Mouse (Mus musculus) R1 (cell line): ENCODE results near the gene Aim2.

Experiments
- DNase-seq: peaks from one replicate; pipeline ENCODE4 v3.0.0-alpha.2; 2018; ENCODE audit warnings: low read depth, low spot score

Aim2 gene

GRCm38 (mm10) chr1:173345112-173345511 lies 5.6 kb upstream of the Aim2 start:
- no peak for DNase-seq

GRCm38 (mm10) chr1:173348527-173348926 lies 2.2 kb upstream of the Aim2 start:
- peak; percentile 89 for DNase-seq

DNA sequence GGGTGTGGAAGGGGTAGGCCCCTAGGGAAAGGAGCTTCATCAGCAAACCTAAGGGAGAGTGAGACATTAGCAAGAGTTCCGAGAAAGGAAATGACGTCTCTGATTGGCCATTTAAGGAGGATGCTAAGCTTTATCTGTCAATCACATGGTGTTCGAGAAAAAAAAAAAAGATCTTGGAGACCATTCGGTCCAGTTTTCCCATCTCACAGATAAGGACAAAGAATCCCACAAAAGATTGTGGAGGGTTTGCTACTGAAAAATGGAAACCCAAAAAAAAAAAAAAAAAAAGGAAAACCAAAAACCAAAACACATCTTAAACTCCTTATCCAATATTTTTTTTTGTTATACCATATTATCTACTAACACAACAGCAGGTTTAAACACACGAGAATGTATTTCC lies 1.5 kb upstream of the Aim2 start:
- peak; percentile 29 for DNase-seq

GRCm38 (mm10) chr1:173349946-173350345 lies 733 bp upstream of the Aim2 start:
- peak; percentile 83 for DNase-seq

GRCm38 (mm10) chr1:173355107-173355846 lies 4.6 kb downstream of the Aim2 start:
- no peak for DNase-seq

- DNase-seq: no peak
These were observed 6.0 kb downstream of the Aim2 start for GRCm38 (mm10) chr1:173356699-173357098.

DNA sequence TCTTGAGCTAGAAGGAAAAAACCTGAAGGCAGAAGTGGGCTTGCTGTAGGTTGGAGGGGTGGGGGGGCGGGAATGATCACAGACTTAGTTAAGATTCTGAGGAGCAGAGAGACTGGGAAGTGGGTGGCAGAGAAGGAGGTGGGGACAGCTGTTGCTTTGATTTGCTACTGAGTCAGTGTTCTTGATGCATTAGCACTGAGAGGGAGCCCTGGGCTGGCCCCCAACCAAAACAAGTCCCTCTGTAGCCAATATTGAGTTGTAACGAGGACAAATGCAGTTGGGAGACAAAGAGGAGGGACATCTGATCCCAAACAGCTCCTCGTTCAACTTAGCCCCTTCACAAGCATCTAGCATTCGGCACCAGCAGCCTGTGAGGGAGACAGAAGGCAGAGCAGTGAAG lies 7.1 kb downstream of the Aim2 start:
- no peak for DNase-seq

DNA sequence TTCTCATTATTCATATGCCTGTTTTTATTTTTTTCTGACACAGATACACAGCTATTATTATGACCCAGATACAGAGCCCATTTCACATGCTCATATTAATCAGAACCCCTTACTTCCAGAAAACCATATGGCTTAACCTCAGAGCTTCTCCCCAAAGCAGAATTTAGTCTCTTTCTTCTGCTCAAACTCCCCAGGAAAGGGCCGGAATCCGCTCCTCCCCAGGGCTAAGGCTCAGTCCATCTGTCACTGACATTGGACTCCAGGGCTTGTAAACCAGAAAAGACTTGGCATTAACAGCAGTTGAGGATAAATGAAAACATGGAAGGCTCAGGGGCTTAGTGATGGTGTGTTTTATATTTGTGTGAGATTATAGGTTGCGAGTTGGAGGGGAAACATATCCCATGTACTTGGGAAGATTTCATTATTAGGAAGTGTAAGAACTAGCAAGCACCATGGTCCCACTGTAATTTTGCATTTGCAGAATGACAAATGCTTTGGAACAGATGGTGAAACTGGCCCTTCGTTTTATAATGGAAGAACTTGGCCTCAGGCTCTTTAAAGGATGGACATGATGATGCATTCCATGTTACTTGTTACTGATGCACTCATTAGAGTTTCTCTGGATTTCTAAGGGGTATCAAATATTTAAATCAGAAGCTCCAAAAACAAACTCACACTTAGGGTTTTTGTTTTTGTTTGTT lies 9.1 kb downstream of the Aim2 start:
- no peak for DNase-seq

DNA sequence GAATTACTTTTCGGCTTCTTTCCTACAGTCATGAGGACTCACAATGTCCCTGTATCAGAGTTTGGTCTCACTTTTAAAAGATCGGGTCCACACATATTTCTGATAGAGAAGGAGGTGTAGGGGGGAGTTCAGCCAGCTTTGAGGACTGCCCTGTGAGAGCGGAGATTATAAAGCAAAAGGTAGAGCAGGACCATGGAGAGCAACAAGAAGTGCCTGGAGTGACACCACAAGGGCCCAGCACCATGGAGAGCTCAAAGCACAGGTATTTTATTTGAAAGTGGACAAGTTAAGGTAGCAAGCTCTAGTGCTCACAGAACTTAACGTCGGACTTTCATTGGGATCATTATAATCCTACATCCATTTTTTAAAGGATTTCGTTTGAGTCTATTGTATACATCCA lies 11.0 kb downstream of the Aim2 start:
- peak; percentile 81 for DNase-seq

DNA sequence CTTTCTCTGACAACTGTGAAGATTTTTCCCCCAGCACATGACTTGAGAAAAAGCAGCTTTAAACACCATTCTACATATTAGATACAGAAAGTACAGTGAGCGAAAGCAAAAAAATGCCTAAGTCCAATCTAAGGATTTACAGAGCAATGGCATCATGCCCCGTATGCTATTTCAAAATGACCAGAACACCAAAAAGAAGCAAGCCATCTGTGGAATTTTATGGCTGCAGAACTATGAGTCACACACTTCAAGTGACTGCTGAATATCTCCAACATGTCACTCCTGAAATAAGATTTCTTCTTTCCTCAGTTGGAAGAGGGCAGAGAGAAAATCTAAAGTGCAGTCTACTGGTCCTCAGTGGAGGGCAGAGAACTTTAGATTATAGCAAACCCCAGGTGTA lies 12.8 kb downstream of the Aim2 start:
- DNase-seq: no peak

DNA sequence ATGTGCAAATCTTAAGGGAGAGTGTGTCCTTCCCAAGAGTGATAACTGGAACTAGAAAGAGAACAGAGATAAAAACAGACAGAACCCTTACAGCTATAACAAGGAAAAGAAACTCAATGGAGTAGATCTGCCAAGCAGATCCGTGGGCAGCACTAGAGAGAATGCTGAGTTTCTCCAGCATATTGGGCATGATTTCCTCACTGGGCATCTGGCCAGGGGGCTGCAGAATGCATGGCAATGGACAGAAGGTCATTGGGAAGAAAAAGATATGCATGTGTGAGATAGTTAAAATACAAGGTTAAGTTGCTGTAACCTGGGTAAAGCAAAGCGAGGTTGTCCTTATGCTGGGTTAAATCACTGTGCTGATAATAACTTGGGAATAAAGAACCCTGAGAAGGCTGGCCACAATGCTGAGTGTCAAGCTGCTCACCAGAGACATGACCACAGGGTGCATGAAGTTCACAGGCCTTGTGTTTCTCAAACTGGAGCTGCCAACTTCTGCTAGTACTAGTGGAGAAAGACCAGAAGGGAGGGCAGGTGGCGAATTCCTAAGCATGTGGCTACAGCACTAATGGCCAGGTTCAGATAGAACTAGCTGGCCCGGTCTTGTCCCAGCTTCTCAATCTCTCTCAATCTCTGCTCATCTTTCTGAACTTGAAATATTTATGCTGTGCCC lies 13.6 kb downstream of the Aim2 start:
- DNase-seq: no peak

DNA sequence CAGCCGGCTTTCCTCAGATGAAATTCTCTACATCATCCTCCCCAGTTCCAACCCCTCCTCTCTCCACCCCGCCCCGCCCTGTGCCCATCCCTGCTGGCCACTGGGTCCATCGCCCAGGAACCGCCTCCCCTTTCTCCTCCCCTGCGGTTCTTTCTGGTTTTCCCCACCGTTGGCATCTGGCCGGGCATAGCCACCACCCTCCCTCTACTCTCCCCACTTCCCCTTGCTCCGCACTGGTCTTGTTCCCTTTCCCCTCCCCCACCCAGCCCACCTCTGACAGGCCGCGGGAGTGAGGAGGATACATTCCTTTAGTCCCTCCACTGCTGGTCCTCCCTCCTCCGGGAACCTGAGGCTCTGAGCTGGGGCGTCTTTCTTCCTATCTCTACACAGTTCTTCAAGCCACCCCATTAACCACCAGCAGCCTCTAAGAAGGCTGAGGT lies 15.3 kb downstream of the Aim2 start:
- DNase-seq: peak; percentile 2

- DNase-seq: no peak
These were observed 16.1 kb downstream of the Aim2 start for GRCm38 (mm10) chr1:173366701-173367355.

- peak; percentile 31 for DNase-seq
These were observed 16.8 kb downstream of the Aim2 start, which contains the start of gene Cadm3 for GRCm38 (mm10) chr1:173367356-173368046. Cadm3 (minus strand) TSS chr1:173367695.

- no peak for DNase-seq
These were observed 18.9 kb downstream of the Aim2 start for GRCm38 (mm10) chr1:173369611-173370010.

GRCm38 (mm10) chr1:173370456-173370855 lies 19.8 kb downstream of the Aim2 start:
- no peak for DNase-seq

DNA sequence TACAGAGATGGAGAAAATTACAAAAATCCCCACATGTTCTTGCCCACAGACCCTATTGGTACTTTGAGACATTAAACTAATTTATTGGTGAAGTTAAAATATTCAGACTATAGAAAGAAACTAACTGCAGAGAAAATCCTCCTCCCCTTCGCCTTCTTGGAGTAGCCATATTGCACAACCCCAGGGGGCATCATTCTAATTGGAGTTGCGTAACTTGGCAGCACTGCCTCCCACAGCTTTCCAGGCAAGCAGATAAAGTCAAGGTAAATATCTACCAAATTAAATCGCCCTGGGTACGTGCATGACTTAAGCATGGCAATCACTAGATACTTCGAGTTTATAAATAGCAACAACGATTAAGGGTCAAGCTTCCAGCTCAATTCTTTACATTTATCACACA lies 20.9 kb downstream of the Aim2 start:
- DNase-seq: no peak

GRCm38 (mm10) chr1:173374020-173374419 lies 23.3 kb downstream of the Aim2 start:
- no peak for DNase-seq

GRCm38 (mm10) chr1:173377380-173378112 lies 26.9 kb downstream of the Aim2 start:
- peak; percentile 46 for DNase-seq

- no peak for DNase-seq
These were observed 30.8 kb downstream of the Aim2 start for GRCm38 (mm10) chr1:173381436-173381835.

- DNase-seq: no peak
These were observed 38.8 kb downstream of the Aim2 start for GRCm38 (mm10) chr1:173389431-173389830.
